Mouse (Mus musculus) stomach, embryonic 15.5 days (tissue): ENCODE measurements around the gene Cish. TPM values are rescaled to one million over a fixed set of nuclear protein-coding genes. Genes with fewer than 3 reads are reported as not detected.

Experiments
- ATAC-seq: fragments of 200-750 bp; cut with Nextera tagmentation; 2 replicates; pipeline ENCODE4 v1.8.0; 2017; ENCODE audit warnings: low read depth, moderate number of reproducible peaks, moderate TSS enrichment; ENCODE audit not compliant: insufficient read depth, low FRiP score
- H3K27ac ChIP-seq: fragments of 300-500 bp; sonication (generic); 2 replicates; pipeline ENCODE4 v1.5.1; 2015; ENCODE audit warnings: mild to moderate bottlenecking, inconsistent platforms
- H3K27me3 ChIP-seq: fragments of 300-500 bp; sonication (generic); replicated peaks from 2 replicates; pipeline ENCODE4 v1.6.1; 2015; ENCODE audit warnings: inconsistent platforms
- H3K36me3 ChIP-seq: fragments of 300-500 bp; sonication (generic); 2 replicates; pipeline ENCODE4 v1.6.1; 2015; ENCODE audit warnings: inconsistent platforms
- H3K4me1 ChIP-seq: fragments of 300-500 bp; sonication (generic); 2 replicates; pipeline ENCODE4 v1.6.1; 2015; ENCODE audit warnings: inconsistent platforms
- H3K4me2 ChIP-seq: fragments of 300-500 bp; sonication (generic); 2 replicates; pipeline ENCODE4 v1.6.1; 2015; ENCODE audit warnings: mild to moderate bottlenecking, inconsistent platforms
- H3K4me3 ChIP-seq: fragments of 300-500 bp; sonication (generic); replicated peaks from 2 replicates; pipeline ENCODE4 v1.5.1; 2015; ENCODE audit warnings: inconsistent platforms
- H3K9ac ChIP-seq: fragments of 300-500 bp; sonication (generic); 2 replicates; pipeline ENCODE4 v1.6.1; 2015; ENCODE audit warnings: inconsistent platforms
- H3K9me3 ChIP-seq: fragments of 300-500 bp; sonication (generic); 2 replicates; pipeline ENCODE4 v1.6.1; 2016; ENCODE audit warnings: inconsistent platforms
- WGBS: fragments of 180-500 bp; shearing (Covaris S2); methylation state at CpG from one replicate; pipeline ENCODE4 v1.1.7; 2015; 5-methylcytosine and 5-hydroxymethylcytosine counted together
- polyA plus RNA-seq: library from polyadenylated mRNA; unstranded; fragments of >200 nt; fragmentation: Nextera tagmentation; extraction: Ambion mirVana; gene quantifications from 2 replicates; pipeline ENCODE4 v1.2.1, GENCODE M21; 2015

Cish gene
- polyA plus RNA-seq, 1 experiment from 2014 or later = 13.5 TPM

GRCm38 (mm10) chr9:107343146-107343943 lies 47.5 kb downstream of the Cish start:
- no peak for ATAC-seq

GRCm38 (mm10) chr9:107344027-107344426 lies 48.2 kb downstream of the Cish start:
- 63% methylated on average over 6 of the region's 6 CpGs for WGBS
- H3K36me3 ChIP-seq = no peaks in the 10 kb centered on the region
- no peak for ATAC-seq
- 0 out of 2 replicates have a peak, but pooled peaks cover 4% of the 10 kb centered on the region for H3K4me1 ChIP-seq
- H3K27ac ChIP-seq = no peak overlapping the region
- no peak overlapping the region for H3K4me3 ChIP-seq
- no peaks in the 10 kb centered on the region for H3K27me3 ChIP-seq
- H3K9me3 ChIP-seq = no peaks in the 10 kb centered on the region
- H3K9ac ChIP-seq = no peak overlapping the region
- H3K4me2 ChIP-seq = no peak overlapping the region

More at GRCm38 (mm10) chr9:107343146-107343943, 47.5 kb downstream of the Cish start:
- no peaks in the 10 kb centered on the region for H3K27me3 ChIP-seq
- H3K9me3 ChIP-seq = no peaks in the 10 kb centered on the region
- H3K27ac ChIP-seq = no peak overlapping the region
- no peak overlapping the region for H3K4me3 ChIP-seq
- no peak overlapping the region for H3K9ac ChIP-seq
- WGBS = 65% methylated on average over 8 of the region's 8 CpGs
- 0 out of 2 replicates have a peak, but pooled peaks cover 4% of the 10 kb centered on the region for H3K4me1 ChIP-seq
- H3K36me3 ChIP-seq = no peaks in the 10 kb centered on the region
- no peak overlapping the region for H3K4me2 ChIP-seq

GRCm38 (mm10) chr9:107346081-107346480 lies 50.3 kb downstream of the Cish start:
- WGBS = 82% methylated on average over 8 of the region's 8 CpGs
- no peaks in the 10 kb centered on the region for H3K9me3 ChIP-seq
- no peak overlapping the region for H3K9ac ChIP-seq
- H3K4me1 ChIP-seq = no peaks in the 10 kb centered on the region
- H3K27me3 ChIP-seq = no peaks in the 10 kb centered on the region
- H3K4me2 ChIP-seq = no peak overlapping the region
- no peak overlapping the region for H3K27ac ChIP-seq
- no peaks in the 10 kb centered on the region for H3K36me3 ChIP-seq
- no peak overlapping the region for H3K4me3 ChIP-seq
- no peak for ATAC-seq

- Histone ChIP-seq H3K27ac (no peak overlapping the region), H3K4me2 (no peak overlapping the region), H3K36me3 (no peaks in the 10 kb centered on the region), H3K4me1 (no peaks in the 10 kb centered on the region), H3K9ac (no peak overlapping the region), H3K9me3 (no peaks in the 10 kb centered on the region), H3K27me3 (no peaks in the 10 kb centered on the region), H3K4me3 (no peak overlapping the region)
- no peak for ATAC-seq
- 65% methylated on average over 9 of the region's 9 CpGs for WGBS
Observed at GRCm38 (mm10) chr9:107347586-107348183, 51.9 kb downstream of the Cish start.

- no peaks in the 10 kb centered on the region for H3K9me3 ChIP-seq
- no peak overlapping the region for H3K27ac ChIP-seq
- H3K4me2 ChIP-seq = no peak overlapping the region
- H3K4me1 ChIP-seq = no peaks in the 10 kb centered on the region
- H3K9ac ChIP-seq = no peak overlapping the region
- no peaks in the 10 kb centered on the region for H3K27me3 ChIP-seq
- ATAC-seq = no peak
- H3K4me3 ChIP-seq = no peak overlapping the region
- 51% methylated on average over 7 of the region's 7 CpGs for WGBS
- no peaks in the 10 kb centered on the region for H3K36me3 ChIP-seq
Observed at GRCm38 (mm10) chr9:107349321-107349720, 53.5 kb downstream of the Cish start.

Other genes starting within 250 kb of the Cish start
- 0.62 and 0.99 TPM in 2 replicates for gene Dock3, start 64.1 kb upstream of the Cish start, polyA plus RNA-seq
- gene Mapkapk3, start 6.1 kb upstream of the Cish start, polyA plus RNA-seq = 35.3 and 38.0 TPM in 2 replicates
- 10.6 and 11.5 TPM in 2 replicates for gene Hemk1, start 42.3 kb downstream of the Cish start, polyA plus RNA-seq
- gene 6430571L13Rik, start 44.6 kb downstream of the Cish start, polyA plus RNA-seq = 0.28 and 0.34 TPM in 2 replicates
- gene Cacna2d2, start 103.6 kb downstream of the Cish start, polyA plus RNA-seq = 0.23 and 0.27 TPM in 2 replicates
- 43.2 and 45.7 TPM in 2 replicates for gene Tmem115, start 237.9 kb downstream of the Cish start, polyA plus RNA-seq
- gene Cyb561d2, start 246.2 kb downstream of the Cish start, polyA plus RNA-seq = 26.6 and 31.3 TPM in 2 replicates
- gene Nprl2, start 246.2 kb downstream of the Cish start, polyA plus RNA-seq = 39.1 and 39.7 TPM in 2 replicates